Mouse (Mus musculus): ENCODE measurements around the gene 1810010D01Rik. TPM values are rescaled to one million over a fixed set of nuclear protein-coding genes. Genes with fewer than 3 reads are reported as not detected.
A peak's percentile ranks its signal among the peaks of the same experiment; 100 is the strongest.

The 1810010D01Rik gene
- 0.43 TPM in 1 of 2 replicates, not detected in the other for polyA plus RNA-seq (2015; fragmentation: Nextera tagmentation; extraction: Ambion mirVana)

GRCm38 (mm10) chr7:145208006-145208405, at the start of gene 1810010D01Rik:
TSS of gene 1810010D01Rik (minus strand) at chr7:145208119.
- Histone ChIP-seq H3K9ac (ENCODE audit: low read length) (peak within 1 kb of the TSS; percentile 79), H3K4me1 (replicated peaks; ENCODE audit: control insufficient read depth, insufficient read depth, low read length) (peaks cover 21% of the 10 kb centered on the region), H3K27ac (ENCODE audit: low read length) (peak within 1 kb of the TSS; percentile 96), H3K27me3 (ENCODE audit: control insufficient read depth, insufficient read depth, low read depth, low read length) (no peaks in the 10 kb centered on the region), H3K36me3 (ENCODE audit: control insufficient read depth, insufficient read depth, low read length) (no peaks in the 10 kb centered on the region), H3K4me2 (ENCODE audit: low read depth, low read length) (no peak within 1 kb of the TSS), H3K4me3 (ENCODE audit: low read length) (no peak within 1 kb of the TSS), H3K9me3 (ENCODE audit: control insufficient read depth, low read length) (no peaks in the 10 kb centered on the region)
- 60% methylated on average over 4 of the region's 4 CpGs for WGBS
- no peak for ATAC-seq (ENCODE audit: low read depth)

- 94% methylated on average over 1 of the region's 1 CpGs for WGBS
- ATAC-seq (ENCODE audit: low read depth): no peak
- Histone ChIP-seq H3K4me1 (replicated peaks; ENCODE audit: control insufficient read depth, insufficient read depth, low read length) (no peaks in the 10 kb centered on the region), H3K9me3 (ENCODE audit: control insufficient read depth, low read length) (no peaks in the 10 kb centered on the region), H3K36me3 (ENCODE audit: control insufficient read depth, insufficient read depth, low read length) (peaks cover 14% of the 10 kb centered on the region), H3K4me2 (ENCODE audit: low read depth, low read length) (no peak overlapping the region), H3K27ac (ENCODE audit: low read length) (no peak overlapping the region), H3K27me3 (ENCODE audit: control insufficient read depth, insufficient read depth, low read depth, low read length) (no peaks in the 10 kb centered on the region), H3K4me3 (ENCODE audit: low read length) (no peak overlapping the region), H3K9ac (ENCODE audit: low read length) (no peak overlapping the region)
Observed at GRCm38 (mm10) chr7:145256092-145256491, 48.2 kb upstream of the 1810010D01Rik start.

GRCm38 (mm10) chr7:145253986-145254630, 46.2 kb upstream of the 1810010D01Rik start:
- Histone ChIP-seq H3K36me3 (ENCODE audit: control insufficient read depth, insufficient read depth, low read length) (peaks cover 4% of the 10 kb centered on the region), H3K4me1 (replicated peaks; ENCODE audit: control insufficient read depth, insufficient read depth, low read length) (no peaks in the 10 kb centered on the region), H3K4me3 (ENCODE audit: low read length) (no peak overlapping the region), H3K27ac (ENCODE audit: low read length) (no peak overlapping the region), H3K4me2 (ENCODE audit: low read depth, low read length) (no peak overlapping the region), H3K9ac (ENCODE audit: low read length) (no peak overlapping the region), H3K9me3 (ENCODE audit: control insufficient read depth, low read length) (no peaks in the 10 kb centered on the region), H3K27me3 (ENCODE audit: control insufficient read depth, insufficient read depth, low read depth, low read length) (no peaks in the 10 kb centered on the region)
- ATAC-seq (ENCODE audit: low read depth): no peak
- 51% methylated on average over 3 of the region's 3 CpGs for WGBS

- Histone ChIP-seq H3K9ac (ENCODE audit: low read length) (no peak overlapping the region), H3K4me2 (ENCODE audit: low read depth, low read length) (no peak overlapping the region), H3K9me3 (ENCODE audit: control insufficient read depth, low read length) (no peaks in the 10 kb centered on the region), H3K36me3 (ENCODE audit: control insufficient read depth, insufficient read depth, low read length) (peaks cover 4% of the 10 kb centered on the region; the same call in 1 of the 2 replicates), H3K27me3 (ENCODE audit: control insufficient read depth, insufficient read depth, low read depth, low read length) (no peaks in the 10 kb centered on the region), H3K4me3 (ENCODE audit: low read length) (no peak overlapping the region), H3K4me1 (replicated peaks; ENCODE audit: control insufficient read depth, insufficient read depth, low read length) (no peaks in the 10 kb centered on the region), H3K27ac (ENCODE audit: low read length) (no peak overlapping the region)
- ATAC-seq (ENCODE audit: low read depth): peak; percentile 73
- WGBS: 26% methylated on average over 8 of the region's 8 CpGs
Observed at GRCm38 (mm10) chr7:145252715-145253476, 45.0 kb upstream of the 1810010D01Rik start.

- Histone ChIP-seq H3K4me1 (replicated peaks; ENCODE audit: control insufficient read depth, insufficient read depth, low read length) (no peaks in the 10 kb centered on the region), H3K4me2 (ENCODE audit: low read depth, low read length) (no peak overlapping the region), H3K27ac (ENCODE audit: low read length) (no peak overlapping the region), H3K4me3 (ENCODE audit: low read length) (no peak overlapping the region), H3K9ac (ENCODE audit: low read length) (no peak overlapping the region), H3K36me3 (ENCODE audit: control insufficient read depth, insufficient read depth, low read length) (no peaks in the 10 kb centered on the region; the same call in 1 of the 2 replicates), H3K27me3 (ENCODE audit: control insufficient read depth, insufficient read depth, low read depth, low read length) (no peaks in the 10 kb centered on the region), H3K9me3 (ENCODE audit: control insufficient read depth, low read length) (no peaks in the 10 kb centered on the region)
- ATAC-seq (ENCODE audit: low read depth): no peak
- WGBS: 57% methylated on average over 9 of the region's 9 CpGs
Observed at GRCm38 (mm10) chr7:145250225-145250624, 42.3 kb upstream of the 1810010D01Rik start.

- Histone ChIP-seq H3K4me1 (replicated peaks; ENCODE audit: control insufficient read depth, insufficient read depth, low read length) (no peaks in the 10 kb centered on the region), H3K4me3 (ENCODE audit: low read length) (no peak overlapping the region), H3K4me2 (ENCODE audit: low read depth, low read length) (no peak overlapping the region), H3K36me3 (ENCODE audit: control insufficient read depth, insufficient read depth, low read length) (no peaks in the 10 kb centered on the region), H3K27me3 (ENCODE audit: control insufficient read depth, insufficient read depth, low read depth, low read length) (no peaks in the 10 kb centered on the region), H3K9ac (ENCODE audit: low read length) (no peak overlapping the region), H3K9me3 (ENCODE audit: control insufficient read depth, low read length) (no peaks in the 10 kb centered on the region), H3K27ac (ENCODE audit: low read length) (no peak overlapping the region)
- 79% methylated on average over 2 of the region's 2 CpGs for WGBS
- no peak for ATAC-seq (ENCODE audit: low read depth)
Observed at GRCm38 (mm10) chr7:145248911-145249310, 41.0 kb upstream of the 1810010D01Rik start.

GRCm38 (mm10) chr7:145242851-145243712, 35.2 kb upstream of the 1810010D01Rik start:
- Histone ChIP-seq H3K4me3 (ENCODE audit: low read length) (no peak overlapping the region), H3K4me2 (ENCODE audit: low read depth, low read length) (no peak overlapping the region), H3K9ac (ENCODE audit: low read length) (no peak overlapping the region), H3K36me3 (ENCODE audit: control insufficient read depth, insufficient read depth, low read length) (no peaks in the 10 kb centered on the region), H3K27ac (ENCODE audit: low read length) (no peak overlapping the region), H3K27me3 (ENCODE audit: control insufficient read depth, insufficient read depth, low read depth, low read length) (no peaks in the 10 kb centered on the region), H3K4me1 (replicated peaks; ENCODE audit: control insufficient read depth, insufficient read depth, low read length) (peaks cover 17% of the 10 kb centered on the region), H3K9me3 (ENCODE audit: control insufficient read depth, low read length) (no peaks in the 10 kb centered on the region)
- WGBS: 9% methylated on average over 9 of the region's 9 CpGs
- ATAC-seq (ENCODE audit: low read depth): peak; percentile 73

- Histone ChIP-seq H3K4me2 (ENCODE audit: low read depth, low read length) (no peak overlapping the region), H3K36me3 (ENCODE audit: control insufficient read depth, insufficient read depth, low read length) (no peaks in the 10 kb centered on the region), H3K9ac (ENCODE audit: low read length) (no peak overlapping the region), H3K27me3 (ENCODE audit: control insufficient read depth, insufficient read depth, low read depth, low read length) (no peaks in the 10 kb centered on the region), H3K27ac (ENCODE audit: low read length) (no peak overlapping the region), H3K9me3 (ENCODE audit: control insufficient read depth, low read length) (no peaks in the 10 kb centered on the region), H3K4me1 (replicated peaks; ENCODE audit: control insufficient read depth, insufficient read depth, low read length) (peaks cover 17% of the 10 kb centered on the region), H3K4me3 (ENCODE audit: low read length) (no peak overlapping the region)
- no peak for ATAC-seq (ENCODE audit: low read depth)
- WGBS: 56% methylated on average over 9 of the region's 9 CpGs
Observed at GRCm38 (mm10) chr7:145242028-145242427, 34.1 kb upstream of the 1810010D01Rik start.

GRCm38 (mm10) chr7:145240929-145241328, 33.0 kb upstream of the 1810010D01Rik start:
- ATAC-seq (ENCODE audit: low read depth): no peak
- H3K9me3 ChIP-seq (ENCODE audit: control insufficient read depth, low read length): no peaks in the 10 kb centered on the region
- no peak overlapping the region for H3K4me3 ChIP-seq (ENCODE audit: low read length)
- WGBS: 80% methylated on average over 4 of the region's 4 CpGs
- no peak overlapping the region for H3K27ac ChIP-seq (ENCODE audit: low read length)
- no peak overlapping the region for H3K9ac ChIP-seq (ENCODE audit: low read length)
- H3K4me1 ChIP-seq (replicated peaks; ENCODE audit: control insufficient read depth, insufficient read depth, low read length): peaks cover 17% of the 10 kb centered on the region
- no peaks in the 10 kb centered on the region for H3K36me3 ChIP-seq (ENCODE audit: control insufficient read depth, insufficient read depth, low read length)
- H3K27me3 ChIP-seq (ENCODE audit: control insufficient read depth, insufficient read depth, low read depth, low read length): no peaks in the 10 kb centered on the region
- H3K4me2 ChIP-seq (ENCODE audit: low read depth, low read length): no peak overlapping the region

Data from lung, embryonic 16.5 days (tissue).